Mouse (Mus musculus): ENCODE measurements around the gene Wdr90.
A peak's percentile ranks its signal among the peaks of the same experiment; 100 is the strongest.

Wdr90 gene

GRCm38 (mm10) chr17:25830806-25831431, 30.4 kb downstream of the Wdr90 start:
- DNase-seq (ENCODE audit: low spot score in 2 of 2) = no peak

- DNase-seq (ENCODE audit: low spot score in 2 of 2) = no peak
Observed at GRCm38 (mm10) chr17:25830200-25830753, 31.0 kb downstream of the Wdr90 start.

- DNase-seq (ENCODE audit: low spot score in 2 of 2) = no peak
Observed at GRCm38 (mm10) chr17:25829558-25830017, 31.7 kb downstream of the Wdr90 start.

GRCm38 (mm10) chr17:25828712-25829557, 32.4 kb downstream of the Wdr90 start, which contains the start of gene Jmjd8:
Jmjd8 (plus strand) TSS chr17:25828867.
- DNase-seq (ENCODE audit: low spot score in 2 of 2) = peak; percentile 61 to 78

GRCm38 (mm10) chr17:25828223-25828594, 33.1 kb downstream of the Wdr90 start:
- DNase-seq (ENCODE audit: low spot score in 2 of 2) = no peak

GRCm38 (mm10) chr17:25827546-25828222, 33.6 kb downstream of the Wdr90 start:
- no peak for DNase-seq (ENCODE audit: low spot score in 2 of 2)

GRCm38 (mm10) chr17:25827011-25827410, 34.3 kb downstream of the Wdr90 start:
- no peak for DNase-seq (ENCODE audit: low spot score in 2 of 2)

GRCm38 (mm10) chr17:25825984-25826570, 35.2 kb downstream of the Wdr90 start:
- no peak for DNase-seq (ENCODE audit: low spot score in 2 of 2)

GRCm38 (mm10) chr17:25825311-25825710, 36.0 kb downstream of the Wdr90 start:
- no peak for DNase-seq (ENCODE audit: low spot score in 2 of 2)

- peak in 1 of 2 experiments; percentile 22 for DNase-seq (ENCODE audit: low spot score in 2 of 2)
Observed at GRCm38 (mm10) chr17:25824362-25825142, 36.7 kb downstream of the Wdr90 start.

- DNase-seq (ENCODE audit: low spot score in 2 of 2) = peak; percentile 73 to 80
Observed at GRCm38 (mm10) chr17:25823452-25823851, 37.8 kb downstream of the Wdr90 start, which contains the start of gene Wdr24. Wdr24 (plus strand) TSS chr17:25823627.

GRCm38 (mm10) chr17:25818851-25819780, 42.2 kb downstream of the Wdr90 start:
- DNase-seq (ENCODE audit: low spot score in 2 of 2) = no peak

- no peak for DNase-seq (ENCODE audit: low spot score in 2 of 2)
Observed at GRCm38 (mm10) chr17:25817662-25818061, 43.6 kb downstream of the Wdr90 start.

- DNase-seq (ENCODE audit: low spot score in 2 of 2) = peak; percentile 60 to 90
Observed at GRCm38 (mm10) chr17:25813471-25813870, 47.8 kb downstream of the Wdr90 start.

- no peak for DNase-seq (ENCODE audit: low spot score in 2 of 2)
Observed at GRCm38 (mm10) chr17:25810890-25811289, 50.4 kb downstream of the Wdr90 start.

- DNase-seq (ENCODE audit: low spot score in 2 of 2) = no peak
Observed at GRCm38 (mm10) chr17:25809606-25810340, 51.5 kb downstream of the Wdr90 start.

GRCm38 (mm10) chr17:25808789-25809605, 52.3 kb downstream of the Wdr90 start, which contains the start of gene Fbxl16:
Fbxl16 (plus strand) TSS chr17:25809085.
- no peak for DNase-seq (ENCODE audit: low spot score in 2 of 2)

- DNase-seq (ENCODE audit: low spot score in 2 of 2) = no peak
Observed at GRCm38 (mm10) chr17:25808028-25808427, 53.3 kb downstream of the Wdr90 start.

Measured in spleen, postnatal 10 days (tissue).